Mouse (Mus musculus): ENCODE measurements around the gene Slc9a1.

DNA sequence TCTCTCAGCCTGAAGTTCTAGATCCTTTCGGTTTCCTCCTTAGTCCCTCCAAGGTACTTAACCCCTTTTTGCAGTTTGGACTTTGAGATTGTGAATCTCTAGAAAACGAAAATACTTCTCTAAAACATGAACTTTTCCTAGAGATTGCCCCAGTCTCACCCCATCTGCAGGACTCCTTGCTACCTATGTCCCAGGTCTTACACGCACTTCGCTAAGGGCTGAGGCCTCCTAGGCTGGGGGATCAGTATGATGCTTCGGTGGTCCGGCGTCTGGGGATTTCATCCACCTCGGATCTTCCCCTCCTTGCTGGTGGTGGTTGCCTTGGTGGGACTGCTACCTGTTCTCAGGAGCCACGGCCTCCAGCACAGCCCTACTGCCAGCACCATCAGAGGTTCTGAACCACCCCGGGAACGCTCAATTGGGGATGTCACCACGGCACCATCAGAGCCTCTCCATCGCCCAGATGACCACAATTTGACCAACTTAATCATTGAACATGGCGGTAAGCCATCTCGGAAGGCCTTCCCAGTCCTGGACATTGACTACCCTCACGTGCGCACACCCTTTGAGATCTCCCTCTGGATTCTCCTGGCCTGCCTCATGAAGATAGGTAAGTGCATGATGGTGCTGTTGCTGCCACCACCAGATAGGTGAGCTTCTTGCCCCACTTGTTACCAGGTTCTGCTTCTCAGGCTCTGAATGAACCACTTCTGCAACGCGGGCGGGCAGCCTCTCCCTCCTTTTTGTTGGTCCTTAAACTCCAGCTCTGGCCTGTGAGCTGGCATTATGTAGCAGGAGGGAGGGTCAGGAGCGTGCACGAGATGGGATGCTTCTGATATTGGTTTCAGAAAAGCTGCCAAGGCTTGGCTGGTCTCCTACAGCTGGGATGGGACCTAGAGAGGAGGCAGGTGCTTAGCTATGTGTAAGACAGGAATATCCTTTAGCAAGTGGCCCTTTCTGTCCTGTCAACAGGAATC is 1.1 kb downstream of the Slc9a1 start:
- TF ChIP-seq POLR2A (IDR thresholded peaks at IDR 0.05; ENCODE audit: borderline replicate concordance, extremely low read depth, low read depth, low read length) (no peak), CTCF (IDR thresholded peaks at IDR 0.05; ENCODE audit: insufficient read depth, low read length) (no peak)

Measured in lung, adult 2 months (tissue).